Mouse (Mus musculus) lung, adult 2 months (tissue): Measurements from ENCODE around the gene Dgka.
"Not testable (repeated sequence)": the region's sequence is repeated elsewhere in the genome, so short reads cannot be mapped to it uniquely, and the experiment has no call there.

ENCODE experiments used
- CTCF ChIP-seq: fragments of 200-500 bp; IDR thresholded peaks from 2 replicates; pipeline ENCODE4 v1.5.1; 2011; ENCODE audit warnings: mild to moderate bottlenecking, low read length, control low read depth; ENCODE audit not compliant: insufficient read depth
- POLR2A ChIP-seq: fragments of 200-500 bp; IDR thresholded peaks from 2 replicates; pipeline ENCODE4 v1.6.1; 2011; ENCODE audit warnings: low read depth, mild to moderate bottlenecking, control low read depth, low read length, borderline replicate concordance; ENCODE audit errors: extremely low read depth

DNA sequence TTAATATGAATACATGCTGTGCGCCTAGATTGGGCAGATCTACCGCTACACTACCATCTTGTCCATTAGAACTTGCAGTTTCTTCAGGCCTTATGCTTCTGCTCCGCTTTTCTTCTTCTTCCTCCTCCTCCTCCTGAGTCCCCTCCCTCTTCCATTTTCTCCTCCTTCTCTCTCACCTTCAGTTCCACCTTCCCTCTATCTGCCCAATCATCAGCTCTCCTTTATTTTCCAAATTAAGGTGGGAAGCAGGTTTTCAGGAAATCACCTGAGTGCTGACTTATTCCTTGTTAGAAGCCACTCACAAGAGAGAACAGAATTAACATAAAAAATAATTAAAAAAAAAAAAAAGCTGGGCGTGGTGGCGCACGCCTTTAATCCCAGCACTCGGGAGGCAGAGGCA is 33.3 kb downstream of the Dgka start:
- not testable (repeated sequence) for TF ChIP-seq POLR2A, CTCF
